In the genomic region with DNA sequence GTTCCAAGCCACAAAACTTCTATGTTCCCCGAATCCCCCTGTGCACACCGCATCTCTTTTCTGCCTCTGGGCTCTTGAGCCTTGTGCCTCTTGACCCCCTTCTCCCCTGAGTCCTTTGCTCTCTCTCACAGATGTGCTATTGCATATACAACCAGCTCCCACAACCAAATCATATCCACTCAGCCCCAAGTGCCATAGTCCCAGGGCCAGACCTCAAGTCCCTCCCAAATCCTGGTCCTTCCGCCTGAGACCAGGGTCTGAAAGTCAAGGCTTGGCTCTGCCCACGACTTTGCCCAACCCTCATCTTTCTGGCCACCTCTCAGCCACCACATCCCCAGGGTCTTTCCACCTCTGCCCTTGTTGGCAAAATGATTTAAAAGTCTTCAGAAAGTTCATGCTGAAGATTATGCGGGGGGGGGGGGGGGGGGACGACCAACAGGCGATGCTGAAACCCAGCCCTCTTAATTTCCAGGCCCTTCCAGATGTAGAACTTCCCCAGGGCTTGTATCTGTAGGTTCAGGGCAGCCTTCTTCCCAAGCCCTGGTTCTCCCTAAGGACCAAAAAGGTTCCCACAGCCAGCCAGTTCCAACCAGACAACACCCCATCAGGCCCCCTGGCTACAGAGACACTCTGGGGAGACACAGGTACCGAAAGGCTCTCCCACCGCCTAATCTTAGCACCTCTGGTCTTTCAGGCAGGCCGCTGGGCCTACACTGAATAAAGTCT, we compare ENCODE assay signal across 8 mouse cellular contexts. TPM values are rescaled to one million over a fixed set of nuclear protein-coding genes. Genes with fewer than 3 reads are reported as not detected.
DNase-seq lines count a peak whose midpoint lies in the region; ATAC-seq and TF ChIP-seq lines count a peak whose summit lies in the region.

No protein-coding gene starts in this region.

- peaks cover 0 to 12% of the 10 kb centered on the region in 2 experiments; a peak in 3 of 4 replicates for H3K4me1 ChIP-seq in ES-E14 (ENCODE audit: control insufficient read depth in 2 of 2, insufficient read depth in 2 of 2, low read length in 2 of 2, poor library complexity in 1 of 2)
- H3K4me1 ChIP-seq in heart, embryonic 12.5 days (replicated peaks), result peaks cover 42% of the 10 kb centered on the region
- peaks cover 17% of the 10 kb centered on the region for H3K4me1 ChIP-seq in limb, embryonic 11.5 days (ENCODE audit: control insufficient read depth, insufficient read depth, low read length)
- H3K4me1 ChIP-seq in stomach, embryonic 15.5 days, result peaks cover 36% of the 10 kb centered on the region

- peak overlapping the region; percentile 91 for H3K4me2 ChIP-seq in heart, embryonic 12.5 days
- H3K4me2 ChIP-seq in limb, embryonic 11.5 days (ENCODE audit: low read depth, severe bottlenecking), result peak overlapping the region; percentile 96
- H3K4me2 ChIP-seq in stomach, embryonic 15.5 days, result peak overlapping the region; percentile 90

- H3K27me3 ChIP-seq in heart, embryonic 12.5 days (replicated peaks), result no peaks in the 10 kb centered on the region
- no peaks in the 10 kb centered on the region for H3K27me3 ChIP-seq in limb, embryonic 11.5 days (ENCODE audit: control insufficient read depth, insufficient read depth, low read length)
- H3K27me3 ChIP-seq in stomach, embryonic 15.5 days (replicated peaks), result no peaks in the 10 kb centered on the region

- peak; percentile 43 for DNase-seq in embryo, embryonic 10.5 days (ENCODE audit: low spot score)
- DNase-seq in embryo, embryonic 10 days (ENCODE audit: low spot score), result no peak
- DNase-seq in ES-E14 (ENCODE audit: low read depth, low spot score), result no peak
- DNase-seq in limb, embryonic 11.5 days (ENCODE audit: low spot score), result no peak
- no peak for DNase-seq in yolk sac, embryonic 10.5 days (ENCODE audit: low spot score)
- DNase-seq in layer of hippocampus, postnatal 36 days, result no peak

- peak overlapping the region; percentile 84 to 85; a peak in 3 of 4 replicates for H3K4me3 ChIP-seq in ES-E14 (ENCODE audit: insufficient read depth in 1 of 2, low read depth in 1 of 2, low read length in 2 of 2, poor library complexity in 1 of 2, severe bottlenecking in 1 of 2)
- H3K4me3 ChIP-seq in heart, embryonic 12.5 days, result peak overlapping the region; percentile 94
- peak overlapping the region; percentile 88 for H3K4me3 ChIP-seq in limb, embryonic 11.5 days (ENCODE audit: low read depth, low read length)
- peak overlapping the region; percentile 79 for H3K4me3 ChIP-seq in stomach, embryonic 15.5 days (replicated peaks)

- no peaks in the 10 kb centered on the region for H3K9me3 ChIP-seq in ES-E14 (ENCODE audit: control insufficient read depth, insufficient read depth, low read depth, low read length)
- H3K9me3 ChIP-seq in heart, embryonic 12.5 days (replicated peaks), result no peaks in the 10 kb centered on the region
- H3K9me3 ChIP-seq in limb, embryonic 11.5 days (ENCODE audit: control insufficient read depth, low read length), result no peaks in the 10 kb centered on the region
- H3K9me3 ChIP-seq in stomach, embryonic 15.5 days, result no peaks in the 10 kb centered on the region

- no peak overlapping the region for H3K27ac ChIP-seq in ES-E14 (ENCODE audit: insufficient read depth, low read depth, low read length, poor library complexity, severe bottlenecking)
- H3K27ac ChIP-seq in heart, embryonic 12.5 days (ENCODE audit: poor library complexity, severe bottlenecking), result peak overlapping the region; percentile 99
- peak overlapping the region; percentile 88 for H3K27ac ChIP-seq in limb, embryonic 11.5 days (replicated peaks; ENCODE audit: low read depth, low read length)
- H3K27ac ChIP-seq in stomach, embryonic 15.5 days, result peak overlapping the region; percentile 96

- in situ Hi-C loops in ES-E14 (cut with MboI; ENCODE audit: low sequenced_read_pairs in 2 of 2, unreplicated experiment in 2 of 2), result no loop called here

- ATAC-seq in heart, embryonic 12.5 days (ENCODE audit: insufficient number of reproducible peaks, low FRiP score), result no peak
- no peak for ATAC-seq in limb, embryonic 11.5 days (ENCODE audit: insufficient number of reproducible peaks, low FRiP score, low TSS enrichment, low read depth)
- peak; percentile 23; the same call in 1 of the 2 replicates for ATAC-seq in stomach, embryonic 15.5 days (ENCODE audit: insufficient read depth, low FRiP score, low read depth)

- H3K9ac ChIP-seq in ES-E14 (ENCODE audit: insufficient read depth, low read depth, low read length, poor library complexity, severe bottlenecking), result no peak overlapping the region; the same call in 1 of the 2 replicates
- peak overlapping the region; percentile 100 for H3K9ac ChIP-seq in heart, embryonic 12.5 days
- peak overlapping the region; percentile 90 for H3K9ac ChIP-seq in limb, embryonic 11.5 days (ENCODE audit: low read length)
- peak overlapping the region; percentile 64 for H3K9ac ChIP-seq in stomach, embryonic 15.5 days

- H3K36me3 ChIP-seq in ES-E14 (ENCODE audit: control insufficient read depth, insufficient read depth, low read length, poor library complexity, severe bottlenecking), result no peaks in the 10 kb centered on the region
- peaks cover 20% of the 10 kb centered on the region for H3K36me3 ChIP-seq in heart, embryonic 12.5 days
- H3K36me3 ChIP-seq in limb, embryonic 11.5 days (ENCODE audit: control insufficient read depth, insufficient read depth, low read length), result peaks cover 16% of the 10 kb centered on the region
- peaks cover 10% of the 10 kb centered on the region for H3K36me3 ChIP-seq in stomach, embryonic 15.5 days

- 4% methylated on average over 10 of the region's 10 CpGs for WGBS in heart, embryonic 12.5 days
- 23% methylated on average over 9 of the region's 10 CpGs for WGBS in limb, embryonic 11.5 days
- 12% methylated on average over 9 of the region's 10 CpGs for WGBS in stomach, embryonic 15.5 days

TF ChIP-seq in ES-E14, 5 proteins besides CTCF, POLR2A, EP300 and RAD21:
- no peak for TF ChIP-seq CHD2 (IDR thresholded peaks at IDR 0.05; ENCODE audit: low read depth, low read length)
- no peak for TF ChIP-seq MAFK (IDR thresholded peaks at IDR 0.05; ENCODE audit: insufficient read depth, low read depth, low read length)
- no peak for TF ChIP-seq ZC3H11A (IDR thresholded peaks at IDR 0.05; ENCODE audit: borderline replicate concordance, low read depth, low read length)
- TF ChIP-seq HCFC1 (IDR thresholded peaks at IDR 0.05; ENCODE audit: borderline replicate concordance, insufficient read depth, low read length), result no peak
- no peak for TF ChIP-seq ZNF384 (IDR thresholded peaks at IDR 0.05; ENCODE audit: low read depth, low read length)

RNA-seq across cellular contexts. Expression of gene Adcy6, which starts 1.7 kb away (rescaled TPM):
- total RNA-seq in ES-E14 (2012; rRNA removed), result 9.0 and 15.3 TPM in 2 replicates
- 46.7 and 46.8 TPM in 2 replicates for polyA plus RNA-seq in heart, embryonic 12.5 days (2016; fragmentation: Nextera tagmentation; extraction: Ambion mirVana)
- polyA plus RNA-seq in limb, embryonic 11.5 days (2014; fragmentation: Nextera tagmentation; extraction: Ambion mirVana), result 16.2 and 18.9 TPM in 2 replicates
- 21.9 and 22.5 TPM in 2 replicates for polyA plus RNA-seq in stomach, embryonic 15.5 days (2015; fragmentation: Nextera tagmentation; extraction: Ambion mirVana)
- 10 to 100 TPM; 43.7 to 48.8 TPM for total RNA-seq in layer of hippocampus, postnatal 36 days (2021)

RNA-seq across cellular contexts. Expression of gene Cacnb3, which starts 22.4 kb away (rescaled TPM):
- total RNA-seq in ES-E14 (2012; rRNA removed), result 27.3 and 32.0 TPM in 2 replicates
- 9.5 and 10.3 TPM in 2 replicates for polyA plus RNA-seq in heart, embryonic 12.5 days (2016; fragmentation: Nextera tagmentation; extraction: Ambion mirVana)
- polyA plus RNA-seq in limb, embryonic 11.5 days (2014; fragmentation: Nextera tagmentation; extraction: Ambion mirVana), result 23.4 and 25.1 TPM in 2 replicates
- 29.0 and 32.2 TPM in 2 replicates for polyA plus RNA-seq in stomach, embryonic 15.5 days (2015; fragmentation: Nextera tagmentation; extraction: Ambion mirVana)
- 100 to 1,000 TPM; 198 to 206 TPM for total RNA-seq in layer of hippocampus, postnatal 36 days (2021)

RNA-seq across cellular contexts. Expression of gene 4930415O20Rik, which starts 37.4 kb away (rescaled TPM):
- not detected in 2 replicates for total RNA-seq in ES-E14 (2012; rRNA removed)
- not detected in 2 replicates for polyA plus RNA-seq in heart, embryonic 12.5 days (2016; fragmentation: Nextera tagmentation; extraction: Ambion mirVana)
- 0.29 TPM in 1 of 2 replicates, not detected in the other for polyA plus RNA-seq in limb, embryonic 11.5 days (2014; fragmentation: Nextera tagmentation; extraction: Ambion mirVana)
- polyA plus RNA-seq in stomach, embryonic 15.5 days (2015; fragmentation: Nextera tagmentation; extraction: Ambion mirVana), result 0.43 TPM in 1 of 2 replicates, not detected in the other
- not detected for total RNA-seq in layer of hippocampus, postnatal 36 days (2021)

RNA-seq across cellular contexts. Expression of gene Ccnt1, which starts 37.5 kb away (rescaled TPM):
- total RNA-seq in ES-E14 (2012; rRNA removed), result 53.1 and 59.1 TPM in 2 replicates
- polyA plus RNA-seq in heart, embryonic 12.5 days (2016; fragmentation: Nextera tagmentation; extraction: Ambion mirVana), result 37.9 and 39.5 TPM in 2 replicates
- polyA plus RNA-seq in limb, embryonic 11.5 days (2014; fragmentation: Nextera tagmentation; extraction: Ambion mirVana), result 62.9 and 66.2 TPM in 2 replicates
- 46.7 and 48.6 TPM in 2 replicates for polyA plus RNA-seq in stomach, embryonic 15.5 days (2015; fragmentation: Nextera tagmentation; extraction: Ambion mirVana)
- total RNA-seq in layer of hippocampus, postnatal 36 days (2021), result 10 to 100 TPM; 37.5 to 49.6 TPM

RNA-seq across cellular contexts. Expression of gene Ddx23, which starts 54.5 kb away (rescaled TPM):
- 147 and 151 TPM in 2 replicates for total RNA-seq in ES-E14 (2012; rRNA removed)
- 15.0 and 16.4 TPM in 2 replicates for polyA plus RNA-seq in heart, embryonic 12.5 days (2016; fragmentation: Nextera tagmentation; extraction: Ambion mirVana)
- polyA plus RNA-seq in limb, embryonic 11.5 days (2014; fragmentation: Nextera tagmentation; extraction: Ambion mirVana), result 24.8 and 27.7 TPM in 2 replicates
- polyA plus RNA-seq in stomach, embryonic 15.5 days (2015; fragmentation: Nextera tagmentation; extraction: Ambion mirVana), result 22.9 and 26.8 TPM in 2 replicates
- total RNA-seq in layer of hippocampus, postnatal 36 days (2021), result 10 to 100 TPM; 87.5 to 92.0 TPM
